Comparison of ENCODE assay signal across 9 mouse cellular contexts in genomic region chr1:120248156-120248555, GRCm38 (mm10). TPM values are rescaled to one million over a fixed set of nuclear protein-coding genes. Genes with fewer than 3 reads are reported as not detected.
DNase-seq lines count a peak whose midpoint lies in the region; ATAC-seq and TF ChIP-seq lines count a peak whose summit lies in the region.
"Had no signal": no experiment of that assay in that cellular context is flagged by ENCODE, and none has a peak within 500 bp of the region (broad histone marks: within the 10 kb centered on the region; RNA-seq: fewer than 3 reads in every experiment).

No protein-coding gene starts in this region.

- H3K27me3 ChIP-seq in midbrain, embryonic 11.5 days (ENCODE audit: control insufficient read depth, insufficient read depth, low read length) = no peaks in the 10 kb centered on the region
- H3K27me3 ChIP-seq in midbrain, embryonic 14.5 days (ENCODE audit: control insufficient read depth, insufficient read depth, low read length) = no peaks in the 10 kb centered on the region
- no peaks in the 10 kb centered on the region for H3K27me3 ChIP-seq in intestine, postnatal 0 days (replicated peaks; ENCODE audit: control insufficient read depth, insufficient read depth, low read length)
- H3K27me3 ChIP-seq in intestine, embryonic 16.5 days (replicated peaks; ENCODE audit: control insufficient read depth, insufficient read depth, low read length) = no peaks in the 10 kb centered on the region
- H3K27me3 ChIP-seq: embryonic facial prominence, embryonic 13.5 days had no signal

- peak; percentile 12 for DNase-seq in midbrain, embryonic 11.5 days (ENCODE audit: low spot score, missing footprints)
- no peak for DNase-seq in midbrain, embryonic 14.5 days
- DNase-seq in gastrocnemius, postnatal 4 days (ENCODE audit: low spot score in 2 of 2) = peak; percentile 59 to 86
- peak; percentile 51 to 54 for DNase-seq in layer of hippocampus, adult 8-10 months (ENCODE audit: low spot score in 2 of 2)
- DNase-seq in right cerebral cortex, adult 2 months (ENCODE audit: low spot score in 2 of 2) = peak; percentile 16 to 31

- H3K9me3 ChIP-seq in midbrain, embryonic 11.5 days (ENCODE audit: control insufficient read depth, low read length) = no peaks in the 10 kb centered on the region
- no peaks in the 10 kb centered on the region for H3K9me3 ChIP-seq in midbrain, embryonic 14.5 days (ENCODE audit: control insufficient read depth, low read length)
- H3K9me3 ChIP-seq in intestine, postnatal 0 days (ENCODE audit: control insufficient read depth) = no peaks in the 10 kb centered on the region
- H3K9me3 ChIP-seq in intestine, embryonic 16.5 days (ENCODE audit: control insufficient read depth, low read length) = no peaks in the 10 kb centered on the region
- H3K9me3 ChIP-seq: embryonic facial prominence, embryonic 13.5 days had no signal

- H3K27ac ChIP-seq in midbrain, embryonic 11.5 days (ENCODE audit: low read depth, low read length) = no peak overlapping the region
- H3K27ac ChIP-seq in midbrain, embryonic 14.5 days (replicated peaks; ENCODE audit: low read depth, low read length) = no peak overlapping the region
- no peak overlapping the region for H3K27ac ChIP-seq in intestine, postnatal 0 days (ENCODE audit: low read depth, low read length)
- no peak overlapping the region for H3K27ac ChIP-seq in intestine, embryonic 16.5 days (ENCODE audit: low read length)
- H3K27ac ChIP-seq: embryonic facial prominence, embryonic 13.5 days had no signal

- TF ChIP-seq CTCF in intestine, postnatal 0 days (IDR thresholded peaks at IDR 0.05; ENCODE audit: low read depth) = no peak

- no peaks in the 10 kb centered on the region for H3K4me1 ChIP-seq in midbrain, embryonic 11.5 days (ENCODE audit: control insufficient read depth, insufficient read depth, low read length)
- H3K4me1 ChIP-seq in midbrain, embryonic 14.5 days (ENCODE audit: control insufficient read depth, insufficient read depth, low read length) = no peaks in the 10 kb centered on the region
- H3K4me1 ChIP-seq in intestine, postnatal 0 days (replicated peaks; ENCODE audit: control insufficient read depth, insufficient read depth, low read length) = no peaks in the 10 kb centered on the region
- H3K4me1 ChIP-seq in intestine, embryonic 16.5 days (ENCODE audit: control insufficient read depth, insufficient read depth, low read length) = no peaks in the 10 kb centered on the region

- no peak overlapping the region for H3K9ac ChIP-seq in midbrain, embryonic 11.5 days (ENCODE audit: low read length)
- no peak overlapping the region for H3K9ac ChIP-seq in midbrain, embryonic 14.5 days (replicated peaks; ENCODE audit: low read length)
- H3K9ac ChIP-seq in intestine, postnatal 0 days (ENCODE audit: low read depth, low read length) = no peak overlapping the region
- no peak overlapping the region for H3K9ac ChIP-seq in intestine, embryonic 16.5 days (ENCODE audit: low read depth, low read length)
- H3K9ac ChIP-seq: embryonic facial prominence, embryonic 13.5 days had no signal

- H3K4me2 ChIP-seq in midbrain, embryonic 11.5 days = no peak overlapping the region
- no peak overlapping the region for H3K4me2 ChIP-seq in midbrain, embryonic 14.5 days (ENCODE audit: low read length)
- no peak overlapping the region for H3K4me2 ChIP-seq in intestine, postnatal 0 days (replicated peaks; ENCODE audit: low read depth)
- H3K4me2 ChIP-seq in intestine, embryonic 16.5 days (ENCODE audit: low read depth, low read length) = no peak overlapping the region
- H3K4me2 ChIP-seq: embryonic facial prominence, embryonic 13.5 days had no signal

- 81% methylated on average over 5 of the region's 5 CpGs for WGBS in midbrain, embryonic 11.5 days
- 77% methylated on average over 5 of the region's 5 CpGs for WGBS in midbrain, embryonic 14.5 days
- WGBS in intestine, postnatal 0 days = 63% methylated on average over 5 of the region's 5 CpGs
- WGBS in intestine, embryonic 16.5 days = 65% methylated on average over 5 of the region's 5 CpGs

- no peak for ATAC-seq in midbrain, embryonic 11.5 days (ENCODE audit: low FRiP score)
- no peak for ATAC-seq in midbrain, embryonic 14.5 days (ENCODE audit: low FRiP score, low TSS enrichment)
- ATAC-seq in intestine, postnatal 0 days = no peak
- no peak for ATAC-seq in erythroid progenitor cell, adult 5-6 weeks (replicated peaks; ENCODE audit: low FRiP score, poor library complexity, severe bottlenecking)
- ATAC-seq in intestine, embryonic 16.5 days = no peak

- H3K4me3 ChIP-seq in midbrain, embryonic 11.5 days (ENCODE audit: low read depth, low read length) = no peak overlapping the region
- H3K4me3 ChIP-seq in midbrain, embryonic 14.5 days (replicated peaks; ENCODE audit: low read depth, low read length) = no peak overlapping the region
- H3K4me3 ChIP-seq in intestine, postnatal 0 days (ENCODE audit: low read depth, low read length) = no peak overlapping the region
- H3K4me3 ChIP-seq in intestine, embryonic 16.5 days (ENCODE audit: low read length) = no peak overlapping the region
- H3K4me3 ChIP-seq: embryonic facial prominence, embryonic 13.5 days had no signal

- H3K36me3 ChIP-seq in midbrain, embryonic 11.5 days (ENCODE audit: control insufficient read depth, insufficient read depth, low read length) = no peaks in the 10 kb centered on the region
- H3K36me3 ChIP-seq in midbrain, embryonic 14.5 days (ENCODE audit: control insufficient read depth, insufficient read depth, low read length) = no peaks in the 10 kb centered on the region
- no peaks in the 10 kb centered on the region for H3K36me3 ChIP-seq in intestine, postnatal 0 days (ENCODE audit: control insufficient read depth, insufficient read depth)
- no peaks in the 10 kb centered on the region for H3K36me3 ChIP-seq in intestine, embryonic 16.5 days (ENCODE audit: control insufficient read depth, insufficient read depth, low read length)
- H3K36me3 ChIP-seq: embryonic facial prominence, embryonic 13.5 days had no signal

RNA-seq across cellular contexts. Expression of gene Steap3, which starts 24.3 kb away (rescaled TPM):
- polyA plus RNA-seq in midbrain, embryonic 11.5 days (2014; fragmentation: Nextera tagmentation; extraction: Ambion mirVana) = 2.8 and 3.0 TPM in 2 replicates
- polyA plus RNA-seq in midbrain, embryonic 14.5 days (2014; fragmentation: Nextera tagmentation; extraction: Ambion mirVana) = 2.4 and 3.2 TPM in 2 replicates
- total RNA-seq in gastrocnemius, postnatal 4 days (2021) = 10 to 100 TPM; 44.1 to 46.3 TPM
- 1 to 10 TPM; 8.0 to 9.8 (median 9.1) TPM for total RNA-seq in layer of hippocampus, adult 8-10 months (2022)
- polyA plus RNA-seq in intestine, postnatal 0 days (2015; fragmentation: Nextera tagmentation; extraction: Ambion mirVana) = 1.0 and 1.1 TPM in 2 replicates
- 37.3 and 42.2 TPM in 2 replicates for total RNA-seq in erythroid progenitor cell, adult 5-6 weeks (2015; ENCODE audit: low replicate concordance)
- 23.2 and 37.0 TPM in 2 replicates for total RNA-seq in erythroid progenitor cell, adult 5-6 weeks (2017; ENCODE audit: low replicate concordance)
- polyA plus RNA-seq in intestine, embryonic 16.5 days (2015; fragmentation: Nextera tagmentation; extraction: Ambion mirVana) = 2.1 and 3.3 TPM in 2 replicates
